Mouse (Mus musculus): ENCODE results near the gene Tagap1.
"Not testable (repeated sequence)": the region's sequence is repeated elsewhere in the genome, so short reads cannot be mapped to it uniquely, and the experiment has no call there.

Gene Tagap1

GRCm38 (mm10) chr17:6960776-6961175 is at the start of gene Tagap1:
Gene Tagap1 (minus strand): TSS chr17:6961156.
- peak; percentile 57 for DNase-seq (ENCODE audit: low spot score)

DNA sequence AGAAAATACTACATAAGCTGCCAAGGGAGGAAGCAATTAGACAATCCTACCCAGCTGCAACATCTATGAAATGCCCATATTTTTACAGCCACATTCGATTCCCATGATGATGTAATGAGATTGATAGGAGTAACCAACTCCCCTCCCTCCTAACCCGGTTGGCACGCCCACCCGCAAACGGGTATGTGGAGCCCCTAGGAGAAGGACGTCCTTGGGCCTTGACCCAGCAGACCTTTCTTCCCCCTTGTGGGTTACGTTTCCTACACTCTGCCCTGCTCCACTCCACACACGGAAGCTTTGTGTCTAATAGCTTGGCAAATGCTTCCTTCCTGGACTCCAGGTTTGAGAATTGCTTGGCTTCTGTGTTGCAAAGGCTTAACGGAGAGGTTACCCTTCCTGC is 48.9 kb upstream of the Tagap1 start:
- not testable (repeated sequence) for DNase-seq (ENCODE audit: low spot score)

DNA sequence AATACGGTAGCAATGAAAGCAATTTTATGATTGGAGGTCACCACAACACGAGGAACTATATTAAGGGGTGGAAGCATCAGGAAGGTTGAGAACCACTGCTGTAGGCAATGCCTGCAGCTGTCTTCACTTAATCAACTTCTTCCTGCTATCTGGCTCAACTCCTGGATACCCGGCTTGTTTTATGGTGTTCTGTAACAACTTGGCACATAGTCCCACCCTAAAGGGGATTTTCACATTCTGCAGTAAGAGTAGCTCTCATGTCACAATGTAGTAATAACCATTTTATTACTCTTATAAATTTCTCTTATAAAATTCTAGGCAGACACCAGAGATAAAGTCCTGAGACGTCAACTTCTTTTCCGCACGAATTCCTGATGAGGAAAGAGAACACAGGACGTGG is 48.5 kb upstream of the Tagap1 start:
- not testable (repeated sequence) for DNase-seq (ENCODE audit: low spot score)

- not testable (repeated sequence) for DNase-seq (ENCODE audit: low spot score)
These were observed 47.9 kb upstream of the Tagap1 start for GRCm38 (mm10) chr17:7008885-7009284.

DNA sequence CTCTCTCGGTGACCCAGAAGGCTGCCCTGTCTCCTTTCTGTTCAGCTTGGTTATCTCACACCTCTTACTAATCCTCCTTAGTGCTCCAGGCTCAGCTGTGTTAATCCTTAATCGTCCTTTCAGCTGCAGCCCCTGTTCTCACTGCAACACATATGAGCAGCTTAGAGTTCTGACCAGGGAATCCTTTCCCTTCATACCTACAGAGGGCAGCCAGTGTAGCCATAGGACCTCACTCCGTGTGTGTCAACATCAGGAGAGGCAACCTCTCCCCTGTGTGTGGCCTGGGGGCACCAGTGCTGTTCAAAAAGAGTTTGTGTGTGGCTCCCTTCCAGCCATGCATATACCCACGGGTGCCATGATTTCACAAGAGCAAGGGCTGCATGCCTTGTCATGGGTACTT is 44.7 kb upstream of the Tagap1 start:
- not testable (repeated sequence) for DNase-seq (ENCODE audit: low spot score)

DNA sequence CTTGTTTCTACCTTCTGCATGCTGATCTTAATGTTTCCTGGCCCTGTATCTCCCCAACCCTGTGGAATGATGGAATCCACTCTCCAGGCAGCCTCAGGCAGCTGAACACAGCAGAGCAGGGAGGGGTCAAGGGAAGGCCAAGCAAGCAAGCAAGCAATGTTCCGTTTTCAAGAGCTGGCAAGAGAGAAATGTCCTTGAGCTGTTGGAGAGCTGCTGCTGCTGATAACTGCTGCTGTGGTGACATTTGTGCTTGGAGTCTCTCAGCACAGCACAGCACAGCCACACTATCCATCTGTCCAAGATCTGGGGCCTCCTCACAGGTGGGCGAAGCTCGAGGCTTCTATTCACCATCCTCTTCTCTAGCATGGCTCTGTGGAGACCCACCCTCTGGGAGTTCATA is 42.4 kb upstream of the Tagap1 start:
- not testable (repeated sequence) for DNase-seq (ENCODE audit: low spot score)

DNA sequence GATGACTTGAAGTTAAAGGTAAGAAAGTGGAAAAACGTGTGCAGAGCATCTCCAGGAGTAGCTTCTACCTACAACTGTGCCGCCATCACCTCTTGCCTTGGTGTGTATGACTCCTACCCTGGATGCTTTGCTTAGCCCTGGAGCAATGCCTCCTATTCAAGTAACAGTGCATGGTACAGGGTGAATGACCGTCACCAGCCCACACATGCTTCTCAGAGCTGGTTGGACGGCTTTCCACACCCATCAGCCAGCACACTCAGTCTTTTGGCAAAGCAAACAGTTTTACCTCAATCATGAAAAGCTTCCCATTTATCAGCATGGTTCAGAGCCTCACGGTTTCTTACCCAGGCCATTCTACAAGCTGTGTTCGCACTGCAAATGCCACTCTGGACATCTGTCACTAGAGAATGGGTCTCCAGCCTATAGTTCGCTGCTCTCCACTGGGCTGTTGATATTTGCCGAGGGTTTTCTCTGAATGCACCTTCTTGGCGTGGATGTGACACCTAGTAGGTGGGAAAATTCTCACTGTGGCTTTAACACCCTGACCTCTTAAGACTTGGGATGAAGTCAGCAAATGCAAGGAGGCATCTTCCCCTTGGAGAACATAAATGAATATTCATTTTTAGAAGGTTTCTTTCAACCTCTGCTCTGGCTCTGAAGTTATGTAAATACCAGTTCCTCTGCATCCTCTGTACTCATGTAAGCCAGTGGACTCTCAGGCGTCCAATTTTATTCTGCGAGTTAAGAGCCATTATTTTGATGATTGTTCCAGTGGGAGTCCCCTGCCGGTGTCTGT is 41.0 kb upstream of the Tagap1 start:
- DNase-seq (ENCODE audit: low spot score) = not testable (repeated sequence)

DNA sequence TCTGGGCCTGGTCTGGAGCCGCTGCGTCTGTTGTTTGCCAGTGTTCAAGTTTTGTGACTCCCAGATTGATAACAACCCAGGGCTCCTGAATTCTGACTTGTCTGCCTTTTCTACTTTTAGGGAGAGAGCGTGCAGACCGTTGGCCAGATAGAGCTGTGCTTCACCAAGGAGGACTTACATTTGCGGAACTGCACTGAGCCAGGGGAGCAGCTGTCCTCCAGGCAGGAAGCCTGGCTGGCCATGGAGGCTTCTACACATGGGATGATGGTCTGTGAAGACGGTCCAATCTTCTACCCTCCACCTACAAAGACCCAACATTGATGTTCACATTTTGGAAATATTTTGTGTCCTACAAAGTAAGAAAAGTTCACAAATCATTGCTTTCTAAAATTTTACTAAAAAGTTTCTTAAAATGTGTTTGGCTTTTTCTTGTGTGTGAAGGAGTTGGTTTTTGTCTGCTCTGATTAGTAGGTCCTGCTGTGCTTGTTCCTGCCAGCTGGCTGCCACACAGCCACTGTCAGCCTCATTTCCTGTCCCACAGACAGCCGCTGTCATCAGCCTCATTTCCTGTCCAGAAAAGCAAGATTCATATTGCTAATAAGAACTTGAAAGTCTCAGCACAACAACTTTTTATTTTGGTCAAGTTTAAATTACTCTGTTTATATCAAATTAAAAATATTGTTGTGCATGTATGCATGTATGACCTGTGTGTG is 37.0 kb upstream of the Tagap1 start:
- not testable (repeated sequence) for DNase-seq (ENCODE audit: low spot score)

GRCm38 (mm10) chr17:6996826-6997225 is 35.9 kb upstream of the Tagap1 start:
- not testable (repeated sequence) for DNase-seq (ENCODE audit: low spot score)

- DNase-seq (ENCODE audit: low spot score) = not testable (repeated sequence)
These were observed 34.5 kb upstream of the Tagap1 start for GRCm38 (mm10) chr17:6995504-6995903.

- not testable (repeated sequence) for DNase-seq (ENCODE audit: low spot score)
These were observed 25.2 kb upstream of the Tagap1 start for GRCm38 (mm10) chr17:6986118-6986517.

DNA sequence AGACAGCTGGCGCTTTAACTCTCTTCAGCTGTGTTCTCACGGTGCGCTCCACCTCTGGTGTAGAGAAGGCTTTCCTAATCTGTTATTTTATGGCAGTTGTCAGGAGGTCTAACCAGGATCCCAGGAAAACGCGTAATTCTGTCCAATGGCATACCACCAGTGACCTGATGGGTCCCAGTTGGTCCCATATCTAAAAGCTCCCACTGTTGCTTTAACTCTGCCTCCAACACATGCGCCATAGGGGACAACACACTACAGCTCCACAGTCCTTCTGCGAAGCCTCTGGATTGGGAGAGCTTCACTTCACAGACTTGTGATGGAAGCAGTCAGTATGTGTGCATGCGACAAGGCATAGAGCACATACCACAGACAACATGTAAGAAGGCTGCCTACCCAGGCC is 19.2 kb upstream of the Tagap1 start:
- not testable (repeated sequence) for DNase-seq (ENCODE audit: low spot score)

DNA sequence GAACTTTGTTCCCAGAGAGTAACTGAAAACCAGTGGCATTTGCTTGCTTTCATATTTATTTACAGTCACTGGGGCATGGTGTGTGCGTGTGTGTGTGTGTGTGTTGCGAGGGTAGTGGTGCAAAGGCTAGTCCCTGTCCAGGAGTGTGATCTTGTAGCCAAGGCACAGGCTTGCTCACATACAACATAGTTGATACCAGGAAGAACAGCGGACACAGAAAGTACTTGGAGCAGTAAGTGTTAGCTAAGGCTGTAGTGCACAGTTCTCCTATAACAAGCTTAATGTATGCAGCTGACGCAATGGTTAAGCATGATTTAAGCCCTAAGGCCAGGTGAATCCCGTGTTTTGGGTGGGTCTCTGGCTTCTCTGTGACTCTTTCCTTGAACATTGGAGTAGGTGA is 18.4 kb upstream of the Tagap1 start:
- DNase-seq (ENCODE audit: low spot score) = not testable (repeated sequence)

GRCm38 (mm10) chr17:6978287-6979248 is 17.6 kb upstream of the Tagap1 start, which contains the start of gene Gm49721:
Gene Gm49721 (plus strand): TSS chr17:6978904.
- DNase-seq (ENCODE audit: low spot score) = peak; percentile 70

GRCm38 (mm10) chr17:6974985-6975384 is 14.0 kb upstream of the Tagap1 start:
- not testable (repeated sequence) for DNase-seq (ENCODE audit: low spot score)

DNA sequence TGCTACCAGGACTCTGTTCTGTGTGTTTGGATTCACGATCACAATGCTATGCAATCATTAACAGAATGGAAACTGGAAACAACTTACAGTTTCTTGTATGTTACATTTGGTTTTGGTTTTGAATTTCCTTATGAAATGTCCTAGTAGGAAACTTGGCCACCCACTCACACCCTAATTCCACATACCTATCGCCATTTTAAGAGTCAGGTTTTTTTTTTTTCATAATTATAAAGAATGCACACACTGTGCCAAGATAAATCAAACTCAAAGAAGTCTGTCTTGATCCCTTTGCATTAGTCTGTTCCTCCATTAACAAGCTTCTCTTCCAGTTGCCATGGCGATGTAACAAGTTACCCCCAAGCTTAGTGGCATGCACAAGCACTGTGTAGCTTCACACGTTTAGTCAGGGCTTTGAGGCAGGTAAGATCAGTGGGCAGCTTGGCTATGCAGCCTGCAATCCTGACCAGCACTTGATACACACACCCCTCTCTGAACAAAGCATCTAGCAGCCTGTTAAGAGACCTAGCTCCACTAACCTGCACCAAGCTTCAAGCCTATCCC is 12.0 kb upstream of the Tagap1 start:
- not testable (repeated sequence) for DNase-seq (ENCODE audit: low spot score)

DNA sequence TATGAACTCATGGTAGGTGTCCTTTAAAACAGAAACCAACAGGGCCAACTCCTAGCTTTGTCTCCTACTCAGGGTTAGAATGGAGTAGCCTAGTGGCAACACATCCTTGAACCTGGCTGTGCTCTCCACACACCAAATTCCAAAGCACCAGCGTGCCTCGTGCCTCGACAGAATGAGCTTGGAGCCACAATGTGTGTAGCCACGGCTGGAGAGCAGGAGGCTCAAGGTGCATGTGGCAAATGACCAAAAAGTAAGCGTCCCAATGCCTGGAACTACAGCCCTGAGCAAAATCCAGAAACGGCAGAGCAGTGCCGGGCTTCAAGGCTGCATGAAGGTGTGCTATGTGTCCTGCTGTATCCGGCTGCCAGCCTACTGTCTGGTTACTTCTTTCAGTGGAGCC is 10.3 kb upstream of the Tagap1 start:
- not testable (repeated sequence) for DNase-seq (ENCODE audit: low spot score)

- DNase-seq (ENCODE audit: low spot score) = not testable (repeated sequence)
These were observed 9.4 kb upstream of the Tagap1 start, which contains the start of gene Rnaset2b for GRCm38 (mm10) chr17:6970334-6970733. Gene Rnaset2b (plus strand): TSS chr17:6970634.

DNA sequence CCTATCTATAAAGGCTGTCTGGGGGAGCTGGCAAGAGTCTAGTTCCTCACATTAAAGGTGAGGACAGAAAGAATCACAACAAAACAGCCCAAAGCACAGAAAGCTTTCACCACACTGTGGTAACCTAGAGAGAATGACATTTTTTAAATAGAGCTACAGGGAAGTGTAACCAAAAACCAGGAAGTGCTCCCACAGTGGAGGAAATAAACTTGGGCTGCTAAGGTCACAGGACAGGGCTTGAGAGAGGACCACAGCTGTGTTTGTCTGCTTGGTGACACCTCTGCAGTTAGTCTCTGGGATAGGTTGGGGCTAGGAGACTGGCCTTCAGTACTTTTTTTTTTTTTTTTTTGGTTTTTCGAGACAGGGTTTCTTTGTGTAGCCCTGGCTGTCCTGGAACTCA is 6.7 kb upstream of the Tagap1 start:
- not testable (repeated sequence) for DNase-seq (ENCODE audit: low spot score)

GRCm38 (mm10) chr17:6965364-6965763 is 4.4 kb upstream of the Tagap1 start:
- not testable (repeated sequence) for DNase-seq (ENCODE audit: low spot score)

DNA sequence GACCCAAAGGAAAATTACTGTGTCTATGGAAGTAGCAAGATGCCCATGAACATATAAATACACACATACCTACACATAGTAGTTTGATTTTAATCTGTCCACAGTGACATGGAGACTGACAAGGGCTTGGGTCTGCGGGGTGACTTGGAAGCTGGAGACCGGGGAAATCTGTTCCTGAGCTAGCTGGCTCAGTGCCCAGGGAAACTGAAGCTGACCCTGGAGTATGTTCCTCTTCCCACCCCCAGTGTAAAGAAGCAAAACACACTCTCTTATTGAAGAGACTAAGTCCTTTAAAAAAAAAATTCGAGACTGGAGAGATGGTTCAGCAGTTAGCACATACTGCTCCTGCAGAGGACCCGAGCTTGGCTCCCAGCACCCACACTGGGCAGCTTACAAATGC is 2.0 kb upstream of the Tagap1 start:
- DNase-seq (ENCODE audit: low spot score) = not testable (repeated sequence)

Data from testis, postnatal 10 days (tissue).